Mouse (Mus musculus): ENCODE measurements around the gene Myo5c.

GRCm38 (mm10) chr9:75285363-75285762 lies 53.5 kb downstream of the Myo5c start:
- no peak for TF ChIP-seq CTCF (IDR thresholded peaks at IDR 0.05; ENCODE audit: borderline replicate concordance, control insufficient read depth, extremely low read depth, insufficient read depth, low read length, poor library complexity)
- TF ChIP-seq POLR2A (IDR thresholded peaks at IDR 0.05; ENCODE audit: control insufficient read depth, extremely low read depth, insufficient read depth, low read length, poor library complexity), result no peak

All from thymus, adult 2 months (tissue).